Mouse (Mus musculus) liver, adult 2 months (tissue): ENCODE measurements around the gene Eif1ad.

Experiments
- CTCF ChIP-seq: fragments of 200-500 bp; IDR thresholded peaks from 2 replicates; pipeline ENCODE4 v1.5.1; 2011; ENCODE audit warnings: low read depth, low read length, control low read depth
- POLR2A ChIP-seq: fragments of 200-500 bp; IDR thresholded peaks from 2 replicates; pipeline ENCODE4 v1.6.1; 2011; ENCODE audit warnings: low read length, control low read depth; ENCODE audit not compliant: insufficient read depth; ENCODE audit errors: extremely low read depth

DNA sequence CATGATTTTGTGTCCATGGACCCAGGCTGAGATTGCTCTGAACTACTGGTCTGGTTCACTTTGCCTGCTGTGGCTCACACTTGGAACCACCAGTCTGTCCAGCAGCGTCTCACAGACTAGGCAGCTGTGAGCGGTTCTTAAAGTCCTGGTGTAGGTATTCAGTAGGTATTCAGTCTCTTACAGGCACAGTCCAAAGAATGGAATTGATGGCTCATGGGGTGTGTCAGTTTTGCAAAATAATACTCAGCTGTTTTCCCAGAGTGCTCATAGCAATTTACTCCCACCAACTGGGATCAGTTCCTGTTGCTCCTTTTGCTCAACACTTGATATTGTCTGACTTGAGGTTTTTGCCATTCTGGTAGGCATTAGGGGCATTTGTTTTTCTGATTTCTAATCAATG, 4.4 kb upstream of the Eif1ad start:
- TF ChIP-seq CTCF, result no peak
- TF ChIP-seq POLR2A, result no peak
